Mouse (Mus musculus): Measurements from ENCODE around the gene Hace1.

The Hace1 gene

DNA sequence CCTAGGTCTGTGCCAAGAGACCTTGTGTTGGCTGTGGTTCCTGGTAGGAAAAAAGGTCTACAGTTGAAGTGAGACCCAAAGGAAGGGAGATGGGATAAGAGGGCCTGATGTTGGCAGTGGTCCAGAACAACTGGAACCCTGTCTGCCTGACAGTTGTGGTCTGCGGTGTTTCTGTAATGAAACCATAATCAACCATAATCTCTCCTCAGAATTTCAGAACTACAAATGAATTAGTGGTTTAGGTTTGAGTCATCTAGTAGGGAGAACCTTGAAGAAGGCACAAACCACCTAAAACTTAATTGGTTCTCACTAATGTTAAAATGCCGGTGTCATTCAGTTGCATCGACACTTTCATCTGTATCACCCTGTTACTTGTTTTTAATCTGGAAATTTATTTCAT, 133.2 kb downstream of the Hace1 start:
- no peak for DNase-seq

GRCm38 (mm10) chr10:45711348-45711747, 133.7 kb downstream of the Hace1 start:
- DNase-seq = no peak
